Mouse (Mus musculus) bone marrow, adult 2 months (tissue): ENCODE measurements at regions not wholly inside any gene's neighbourhood (a gene's known extent, or its start where the extent isn't known, plus 50 kb on each side); places are given as distances from the start of the nearest gene placed in this dataset.

Experiments used
- H3K27ac ChIP-seq: fragments of 200-500 bp; 2 replicates; pipeline ENCODE4 v1.5.1; 2012; ENCODE audit warnings: low read depth, mild to moderate bottlenecking, control low read depth, inconsistent platforms, low read length; ENCODE audit not compliant: control insufficient read depth, poor library complexity, insufficient read depth
- H3K4me1 ChIP-seq: fragments of 200-500 bp; 2 replicates; pipeline ENCODE4 v1.6.1; 2011; ENCODE audit warnings: low read length; ENCODE audit not compliant: control insufficient read depth, insufficient read depth
- H3K4me3 ChIP-seq: fragments of 200-500 bp; replicated peaks from 2 replicates; pipeline ENCODE3; 2011; ENCODE audit warnings: mild to moderate bottlenecking, low read depth, low read length, control low read depth; ENCODE audit not compliant: control insufficient read depth
- CTCF ChIP-seq: fragments of 200-500 bp; IDR thresholded peaks from 2 replicates; pipeline ENCODE4 v1.5.1; 2011; ENCODE audit warnings: low read length, control low read depth; ENCODE audit not compliant: control insufficient read depth, insufficient read depth
- POLR2A ChIP-seq: fragments of 200-500 bp; IDR thresholded peaks from 2 replicates; pipeline ENCODE4 v1.6.1; 2011; ENCODE audit warnings: low read depth, mild to moderate bottlenecking, control low read depth, low read length, borderline replicate concordance; ENCODE audit not compliant: control insufficient read depth
- WGBS: fragments of 180-500 bp; shearing (Covaris S2); methylation state at CpG from one replicate; pipeline ENCODE4 v1.1.7; 2018; 5-methylcytosine and 5-hydroxymethylcytosine counted together

- 84% methylated on average over 6 of the region's 6 CpGs for WGBS
- Histone ChIP-seq H3K27ac (no peak overlapping the region), H3K4me3 (no peak overlapping the region), H3K4me1 (no peaks in the 10 kb centered on the region)
- TF ChIP-seq POLR2A (no peak), CTCF (no peak)
These were observed 195.9 kb upstream of the Kif2a start for GRCm38 (mm10) chr13:107217825-107218224.

DNA sequence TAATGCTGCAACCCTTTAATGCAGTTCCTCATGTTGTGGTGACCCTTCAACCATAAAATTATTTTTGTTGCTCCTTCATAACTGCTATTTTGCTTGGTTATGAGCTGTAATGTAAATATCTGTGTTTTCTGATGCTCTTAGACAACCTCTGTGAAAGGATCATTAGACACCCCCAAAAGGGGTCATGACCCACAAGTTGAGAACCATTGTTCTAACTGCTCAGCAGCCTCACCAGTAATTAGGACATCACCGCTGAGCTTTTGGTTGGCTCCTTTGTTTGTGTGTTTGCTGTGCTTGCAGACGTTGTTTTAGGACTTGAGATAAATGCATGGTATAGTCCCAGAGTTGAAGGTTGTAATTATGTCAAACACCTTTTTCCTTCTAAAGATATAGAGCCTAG is 191.4 kb upstream of the Kif2a start:
- Histone ChIP-seq H3K4me3 (no peak overlapping the region), H3K27ac (no peak overlapping the region), H3K4me1 (no peaks in the 10 kb centered on the region)
- TF ChIP-seq POLR2A (no peak), CTCF (no peak)
- 61% methylated on average over 2 of the region's 2 CpGs for WGBS

GRCm38 (mm10) chr13:107210676-107211075 is 188.8 kb upstream of the Kif2a start:
- no peak for TF ChIP-seq CTCF
- TF ChIP-seq POLR2A: no peak
- Histone ChIP-seq H3K27ac (no peak overlapping the region), H3K4me1 (no peaks in the 10 kb centered on the region), H3K4me3 (no peak overlapping the region)
- WGBS: 80% methylated on average over 6 of the region's 6 CpGs

DNA sequence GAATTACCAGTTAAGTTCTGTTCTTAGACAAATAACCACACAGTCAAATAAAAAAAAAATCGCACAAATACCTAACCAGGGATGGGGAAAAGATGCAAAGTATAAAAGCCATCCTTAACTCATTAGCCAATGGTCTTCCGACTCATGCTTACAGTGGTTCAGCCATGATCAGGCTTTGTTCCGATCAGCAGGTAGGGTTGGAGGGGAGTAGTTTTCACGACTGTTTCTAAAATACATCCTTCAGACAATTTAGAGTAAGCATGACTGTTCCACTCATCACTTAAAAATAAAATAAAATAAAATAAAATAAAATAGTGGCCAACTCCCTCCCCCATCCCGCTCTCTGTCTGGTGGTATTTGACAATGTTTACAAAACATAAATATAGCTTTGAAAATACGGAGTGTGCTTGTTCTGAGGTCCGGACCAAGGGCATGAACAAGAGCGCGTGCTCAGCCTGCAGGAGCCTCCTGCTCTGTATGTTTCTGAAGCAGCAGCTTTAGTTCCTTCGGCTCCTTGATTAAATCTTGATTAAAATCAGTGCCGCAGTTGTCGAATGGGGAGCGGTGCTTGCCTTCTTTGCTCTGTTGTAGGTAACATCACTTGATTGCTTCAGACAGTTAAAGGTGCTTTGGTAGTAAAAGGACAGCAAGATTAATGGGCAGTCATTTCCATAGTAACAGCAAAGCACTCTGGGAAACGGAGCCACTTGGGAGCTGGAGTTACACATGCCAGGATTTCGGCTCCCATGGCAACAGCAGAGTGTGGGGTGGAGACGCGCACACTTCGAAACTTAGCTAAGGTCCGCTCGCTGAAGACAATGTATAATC is 185.6 kb upstream of the Kif2a start:
- H3K4me1 ChIP-seq: no peaks in the 10 kb centered on the region
- no peak overlapping the region for H3K4me3 ChIP-seq
- no peak for TF ChIP-seq CTCF
- TF ChIP-seq POLR2A: no peak
- no peak overlapping the region for H3K27ac ChIP-seq
- 70% methylated on average over 20 of the region's 20 CpGs for WGBS

- H3K27ac ChIP-seq: no peak overlapping the region
- 75% methylated on average over 1 of the region's 1 CpGs for WGBS
- no peaks in the 10 kb centered on the region for H3K4me1 ChIP-seq
- no peak overlapping the region for H3K4me3 ChIP-seq
- TF ChIP-seq CTCF: no peak
- no peak for TF ChIP-seq POLR2A
These were observed 177.9 kb upstream of the Kif2a start for GRCm38 (mm10) chr13:107199875-107200274.

GRCm38 (mm10) chr13:107193426-107193825 is 171.5 kb upstream of the Kif2a start:
- 85% methylated on average over 4 of the region's 4 CpGs for WGBS
- TF ChIP-seq POLR2A (no peak), CTCF (no peak)

GRCm38 (mm10) chr13:107187258-107187878 is 165.4 kb upstream of the Kif2a start:
- TF ChIP-seq CTCF: no peak
- TF ChIP-seq POLR2A: no peak
- H3K4me1 ChIP-seq: no peaks in the 10 kb centered on the region; the same call in 1 of the 2 replicates
- 85% methylated on average over 11 of the region's 11 CpGs for WGBS
- no peak overlapping the region for H3K4me3 ChIP-seq
- H3K27ac ChIP-seq: no peak overlapping the region

More at GRCm38 (mm10) chr13:107193426-107193825, 171.5 kb upstream of the Kif2a start:
- Histone ChIP-seq H3K4me3 (no peak overlapping the region), H3K4me1 (no peaks in the 10 kb centered on the region; the same call in 1 of the 2 replicates), H3K27ac (no peak overlapping the region)

- 18% methylated on average over 6 of the region's 6 CpGs for WGBS
- H3K4me1 ChIP-seq: no peaks in the 10 kb centered on the region
- H3K27ac ChIP-seq: no peak overlapping the region
- no peak overlapping the region for H3K4me3 ChIP-seq
- TF ChIP-seq CTCF: peak; percentile 49; the same call in 1 of the 2 replicates
- TF ChIP-seq POLR2A: no peak
These were observed 160.6 kb upstream of the Kif2a start for GRCm38 (mm10) chr13:107182544-107182943.
